Mouse (Mus musculus) liver, embryonic 11.5 days (tissue): ENCODE measurements at regions not wholly inside any gene's neighbourhood (a gene's known extent, or its start where the extent isn't known, plus 50 kb on each side); places are given as distances from the start of the nearest gene placed in this dataset.
"Not testable (repeated sequence)": the region's sequence is repeated elsewhere in the genome, so short reads cannot be mapped to it uniquely, and the experiment has no call there.

Source experiments
- ATAC-seq: fragments of 200-750 bp; cut with Nextera tagmentation; replicated peaks from 2 replicates; pipeline ENCODE4 v1.8.0; 2017; ENCODE audit warnings: moderate number of reproducible peaks, mild to moderate bottlenecking, moderate TSS enrichment, moderate library complexity; ENCODE audit not compliant: low FRiP score
- DNase-seq: peaks from one replicate; pipeline ENCODE4 v3.0.0-alpha.2; 2017; ENCODE audit warnings: low spot score
- H3K27ac ChIP-seq: fragments of 300-500 bp; sonication (generic); 2 replicates; pipeline ENCODE4 v1.5.1; 2014; ENCODE audit warnings: mild to moderate bottlenecking, low read depth, low read length, control low read depth
- H3K27me3 ChIP-seq: fragments of 300-500 bp; sonication (generic); replicated peaks from 2 replicates; pipeline ENCODE4 v1.6.1; 2014; ENCODE audit warnings: low read length, mixed read lengths; ENCODE audit not compliant: control insufficient read depth, insufficient read depth
- H3K36me3 ChIP-seq: fragments of 300-500 bp; sonication (generic); 2 replicates; pipeline ENCODE4 v1.6.1; 2014; ENCODE audit warnings: mild to moderate bottlenecking, low read length, moderate library complexity, mixed read lengths; ENCODE audit not compliant: control insufficient read depth, insufficient read depth
- H3K4me1 ChIP-seq: fragments of 300-500 bp; sonication (generic); replicated peaks from 2 replicates; pipeline ENCODE4 v1.6.1; 2014; ENCODE audit warnings: low read length, mixed read lengths; ENCODE audit not compliant: control insufficient read depth, insufficient read depth
- H3K4me2 ChIP-seq: fragments of 300-500 bp; sonication (generic); 2 replicates; pipeline ENCODE4 v1.6.1; 2014; ENCODE audit warnings: mild to moderate bottlenecking, control low read depth, moderate library complexity
- H3K4me3 ChIP-seq: fragments of 300-500 bp; sonication (generic); 2 replicates; pipeline ENCODE4 v1.5.1; 2014; ENCODE audit warnings: low read depth, low read length, control low read depth
- H3K9ac ChIP-seq: fragments of 300-500 bp; sonication (generic); 2 replicates; pipeline ENCODE4 v1.6.1; 2014; ENCODE audit warnings: low read depth, low read length, control low read depth
- H3K9me3 ChIP-seq: fragments of 300-500 bp; sonication (generic); 2 replicates; pipeline ENCODE4 v1.6.1; 2016; ENCODE audit warnings: low read length, inconsistent platforms, mixed read lengths; ENCODE audit not compliant: control insufficient read depth
- WGBS: fragments of 180-500 bp; shearing (Covaris S2); extraction: QIAGEN DNeasy Blood & Tissue Kit; methylation state at CpG from one replicate; pipeline ENCODE4 v1.1.7; 2014; 5-methylcytosine and 5-hydroxymethylcytosine counted together

DNA sequence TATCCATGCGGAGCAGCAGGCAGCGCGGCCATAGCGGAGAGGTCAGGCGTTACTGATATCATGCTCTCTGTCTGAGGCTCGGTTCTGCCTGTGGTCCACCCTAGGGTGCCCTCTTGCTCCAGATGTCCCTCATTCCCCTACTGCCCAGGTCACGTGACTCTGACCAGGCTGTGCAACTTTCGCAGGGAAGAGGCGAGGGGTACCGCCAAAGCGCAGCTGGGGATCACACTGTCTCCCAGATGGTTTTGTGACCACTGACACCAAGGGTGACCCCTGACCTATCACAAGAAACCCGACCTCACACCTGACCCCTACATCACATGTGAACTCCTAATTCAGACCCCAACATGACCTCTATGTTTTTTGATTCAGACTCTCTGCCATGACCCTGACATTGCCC lies 50.8 kb downstream of the Gm10139 start:
- not testable (repeated sequence) for H3K36me3 ChIP-seq, H3K27ac ChIP-seq, H3K9ac ChIP-seq, DNase-seq, ATAC-seq, H3K27me3 ChIP-seq, H3K4me1 ChIP-seq, H3K9me3 ChIP-seq, H3K4me2 ChIP-seq, H3K4me3 ChIP-seq
- 30% methylated on average over 12 of the region's 12 CpGs for WGBS

DNA sequence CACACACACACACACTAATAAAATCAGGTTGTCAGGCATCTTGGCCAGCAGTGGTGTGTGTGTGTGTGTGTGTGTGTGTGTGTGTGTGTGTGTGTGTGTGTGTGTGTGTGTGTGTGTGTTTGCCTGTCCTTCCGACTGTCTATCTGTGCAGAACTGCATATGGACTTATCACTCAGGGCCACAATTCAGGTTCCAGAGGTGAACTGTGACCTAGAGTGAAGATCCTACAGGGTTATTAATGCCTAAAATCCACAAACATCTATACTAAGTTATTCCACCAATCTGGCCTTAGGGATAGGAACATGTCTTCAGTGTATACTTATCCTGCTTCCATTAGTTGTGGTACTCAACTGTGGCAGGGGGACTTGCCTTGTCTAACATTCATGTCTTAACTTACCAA lies 73.8 kb downstream of the Gm10139 start:
- not testable (repeated sequence) for H3K4me1 ChIP-seq, H3K36me3 ChIP-seq, H3K4me2 ChIP-seq, H3K9ac ChIP-seq, H3K27me3 ChIP-seq, H3K9me3 ChIP-seq, H3K27ac ChIP-seq, H3K4me3 ChIP-seq, DNase-seq, ATAC-seq
- WGBS: 89% methylated on average over 1 of the region's 1 CpGs

DNA sequence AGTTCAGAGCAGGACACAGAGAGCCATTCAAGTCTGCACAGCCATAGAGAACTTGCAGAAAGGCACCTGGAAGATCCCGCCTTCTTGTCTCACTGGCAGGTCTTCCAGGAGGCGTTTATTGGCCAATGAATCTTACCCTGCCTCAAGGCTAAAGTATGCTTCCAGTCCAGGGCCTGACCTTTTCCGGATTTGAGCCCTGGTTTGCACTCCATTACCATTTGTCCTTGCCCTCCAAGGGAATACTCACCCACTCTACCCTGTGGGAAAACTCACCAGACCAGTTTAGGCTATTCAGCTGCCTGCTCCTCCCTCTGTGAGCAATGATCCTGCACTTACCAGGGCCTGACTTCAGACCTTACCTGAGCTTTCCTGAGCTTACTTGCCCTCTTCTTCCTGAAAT lies 107.7 kb downstream of the Gm10139 start:
- not testable (repeated sequence) for H3K4me3 ChIP-seq, H3K27me3 ChIP-seq, H3K36me3 ChIP-seq, ATAC-seq, H3K9ac ChIP-seq, H3K4me1 ChIP-seq, H3K27ac ChIP-seq, H3K9me3 ChIP-seq, H3K4me2 ChIP-seq
- WGBS: 62% methylated on average over 3 of the region's 3 CpGs
- peak; percentile 8 for DNase-seq

DNA sequence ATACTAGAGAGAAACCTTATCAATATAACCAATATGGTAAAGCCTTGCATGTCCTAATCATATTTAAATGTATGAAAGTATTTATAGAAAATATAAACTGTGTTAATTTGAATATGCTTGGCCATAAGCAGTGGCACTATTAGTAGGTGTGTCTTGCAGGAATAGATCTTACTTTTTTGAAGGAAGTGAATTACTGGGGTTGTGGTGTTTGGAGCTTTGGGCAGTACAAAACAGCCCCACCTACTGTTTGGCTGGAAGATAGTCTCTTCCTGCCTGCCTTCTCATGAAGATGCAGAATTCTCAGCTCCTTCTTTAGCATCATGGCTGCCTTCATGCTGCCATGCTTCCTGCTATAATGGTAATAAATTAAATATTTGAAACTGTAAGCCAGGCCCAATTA lies 137.8 kb downstream of the Gm10139 start:
- H3K27me3 ChIP-seq, H3K4me2 ChIP-seq, H3K4me3 ChIP-seq, H3K27ac ChIP-seq, ATAC-seq, H3K9ac ChIP-seq, H3K9me3 ChIP-seq, H3K36me3 ChIP-seq, DNase-seq, H3K4me1 ChIP-seq: not testable (repeated sequence)

DNA sequence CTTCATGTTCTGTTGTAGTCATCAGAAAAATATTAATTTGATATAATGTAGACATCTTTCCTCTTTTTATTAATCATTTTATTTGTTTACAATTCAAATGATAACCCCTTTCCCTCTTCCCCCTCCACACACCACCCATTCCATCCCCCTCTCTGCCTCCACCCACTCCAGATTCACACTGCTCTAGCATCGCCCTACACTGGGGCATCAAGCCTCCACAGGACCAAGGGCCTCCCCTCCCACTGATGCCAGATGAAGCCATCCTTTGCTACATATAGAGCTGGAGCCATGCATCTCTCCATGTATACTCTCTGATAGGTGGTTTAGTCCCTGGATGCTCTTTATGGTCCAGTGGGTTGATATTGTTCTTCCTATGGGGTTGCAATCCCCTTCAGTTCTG lies 147.4 kb downstream of the Gm10139 start:
- not testable (repeated sequence) for ATAC-seq, H3K27me3 ChIP-seq, H3K9ac ChIP-seq, H3K4me2 ChIP-seq, DNase-seq, H3K36me3 ChIP-seq, H3K4me1 ChIP-seq, H3K9me3 ChIP-seq, H3K4me3 ChIP-seq, H3K27ac ChIP-seq
- 89% methylated on average over 1 of the region's 1 CpGs for WGBS
